Mouse (Mus musculus) frontal cortex, postnatal 25 days (tissue): ENCODE data around the gene Gm14851.
"Not testable (repeated sequence)": the region's sequence is repeated elsewhere in the genome, so short reads cannot be mapped to it uniquely, and the experiment has no call there.

Experiments
- DNase-seq, 2 experiments: peaks; one replicate each; pipeline ENCODE4 v3.0.0; 2022; ENCODE audit warnings: low spot score in 2 of 2

The Gm14851 gene

DNA sequence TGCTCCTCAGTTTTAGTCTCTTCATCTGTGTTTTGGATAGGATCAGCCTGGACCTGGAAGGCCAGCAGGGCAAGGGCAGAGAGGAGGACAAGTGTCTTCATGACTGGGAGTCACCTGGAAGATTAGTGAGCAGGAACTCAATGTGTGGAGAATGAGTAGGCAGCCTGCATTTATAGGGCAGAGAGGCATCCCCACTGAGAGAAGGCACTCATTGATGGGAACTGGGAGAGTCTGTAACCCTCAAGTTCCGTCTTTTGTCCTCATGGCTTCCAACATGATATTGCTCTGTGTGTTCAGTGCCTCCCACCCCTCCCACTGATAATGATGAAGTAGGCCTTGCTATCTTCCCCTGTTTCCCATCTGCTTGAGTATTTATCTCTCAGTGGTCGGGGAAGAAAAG, at the start of gene Gm14851:
TSS of gene Gm14851 (minus strand) at position 101 of the 400 bp plus-strand sequence.
- not testable (repeated sequence) for DNase-seq

GRCm38 (mm10) chr8:21134342-21134741, 38.5 kb upstream of the Gm14851 start, which contains the start of gene Defa30:
Gene Defa30, plus strand, starts transcription at chr8:21134642.
- not testable (repeated sequence) for DNase-seq

- no peak for DNase-seq
Measured at GRCm38 (mm10) chr8:21093106-21093505, 2.7 kb downstream of the Gm14851 start.

DNA sequence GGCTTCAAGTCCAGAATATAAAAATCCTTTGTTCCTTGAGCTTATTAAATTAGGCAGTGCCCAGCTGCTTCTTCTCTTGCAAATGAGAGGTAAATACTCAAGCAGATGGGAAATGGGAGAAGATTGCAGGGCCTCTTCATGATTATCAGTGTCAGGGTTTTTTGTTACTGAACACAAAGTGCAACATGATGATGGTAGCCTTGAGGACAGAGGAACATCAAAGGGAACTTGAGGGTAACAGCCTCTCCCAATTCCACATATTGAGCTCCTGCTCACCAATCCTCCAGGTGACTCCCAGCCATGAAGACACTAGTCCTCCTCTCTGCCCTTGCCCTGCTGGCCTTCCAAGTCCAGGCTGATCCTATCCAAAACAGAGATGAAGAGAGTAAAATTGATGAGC, 11.7 kb downstream of the Gm14851 start, which contains the start of gene Defa25:
TSS of gene Defa25 (plus strand) at position 301 of the 400 bp plus-strand sequence.
- DNase-seq, result not testable (repeated sequence)

DNA sequence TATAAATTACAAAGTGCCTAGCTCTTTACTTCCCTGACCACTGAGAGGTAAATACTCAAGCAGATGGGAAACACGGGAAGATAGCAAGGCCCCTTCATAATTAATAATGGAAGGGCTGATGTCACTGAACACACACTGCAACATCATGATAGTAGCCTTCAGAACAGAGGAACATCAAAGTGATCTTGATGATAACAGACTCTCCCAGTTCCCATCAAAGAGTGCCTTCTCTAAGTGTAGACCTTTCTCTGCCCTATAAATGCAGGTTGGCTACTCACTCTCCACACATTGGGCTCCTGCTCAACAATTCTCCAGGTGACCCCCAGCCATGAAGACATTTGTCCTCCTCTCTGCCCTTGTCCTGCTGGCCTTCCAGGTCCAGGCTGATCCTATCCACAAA, 31.1 kb downstream of the Gm14851 start, which contains the start of gene Defa35:
TSS of gene Defa35 (plus strand) at position 301 of the 400 bp plus-strand sequence.
- not testable (repeated sequence) for DNase-seq

DNA sequence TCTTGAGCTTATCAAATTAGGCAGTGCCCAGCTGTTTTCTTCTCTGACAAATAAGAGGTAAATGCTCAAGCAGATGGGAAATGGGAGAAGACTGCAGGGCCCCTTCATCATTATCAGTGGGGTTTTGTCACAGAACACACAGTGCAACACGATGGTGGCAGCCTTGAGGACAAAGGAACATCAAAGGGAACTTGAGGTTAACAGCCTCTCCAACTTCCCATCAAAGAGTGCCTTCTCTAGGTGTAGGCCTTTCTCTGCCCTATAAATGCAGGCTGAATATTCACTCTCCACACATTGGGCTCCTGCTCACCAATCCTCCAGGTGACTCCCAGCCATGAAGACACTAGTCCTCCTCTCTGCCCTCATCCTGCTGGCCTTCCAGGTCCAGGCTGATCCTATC, 41.1 kb downstream of the Gm14851 start, which contains the start of gene Defa23:
TSS of gene Defa23 (plus strand) at position 301 of the 400 bp plus-strand sequence.
- not testable (repeated sequence) for DNase-seq
